Mouse (Mus musculus): ENCODE measurements around the gene Il12b. TPM values are rescaled to one million over a fixed set of nuclear protein-coding genes. Genes with fewer than 3 reads are reported as not detected.

The Il12b gene
- polyA plus RNA-seq, 1 experiment from 2014 or later, result not detected

DNA sequence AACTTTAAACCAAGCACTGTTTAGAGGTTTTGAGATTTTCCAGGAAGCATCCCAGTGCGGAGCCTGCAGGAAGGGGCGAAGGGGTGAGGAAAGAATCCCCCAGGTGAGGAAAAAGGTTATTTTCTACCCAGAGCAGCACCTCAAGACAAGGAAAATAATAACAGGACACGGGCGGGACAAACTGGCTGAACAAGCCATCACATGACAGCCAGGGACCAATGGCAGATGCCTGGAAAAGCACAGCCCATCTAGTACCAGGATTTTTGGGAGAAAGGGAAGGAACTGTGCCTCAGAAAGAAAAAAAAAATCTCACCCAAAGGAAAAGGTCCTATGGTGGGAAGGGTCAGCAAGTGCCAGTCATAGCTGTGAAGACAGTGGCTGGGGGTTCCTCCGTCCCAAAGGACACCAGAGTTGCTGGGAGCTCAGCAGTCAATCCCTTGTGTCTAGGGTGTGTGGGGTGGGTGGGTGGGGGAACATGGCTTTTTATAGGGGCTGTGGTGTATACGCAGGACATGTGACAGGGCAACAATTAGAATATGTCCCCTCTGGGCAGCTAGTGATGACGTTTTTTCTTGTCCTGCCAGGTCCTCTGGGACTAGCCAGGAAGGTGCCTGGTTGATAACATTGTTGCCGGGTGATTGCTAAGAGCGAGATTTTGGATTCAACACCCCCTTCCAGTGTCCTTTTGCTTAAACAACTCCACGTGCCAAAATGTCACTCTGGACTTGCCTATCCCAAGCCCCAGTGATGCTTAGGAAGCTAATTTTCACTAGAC is 22.7 kb downstream of the Il12b start:
- H3K36me3 ChIP-seq (ENCODE audit: control insufficient read depth, insufficient read depth, low read length), result no peaks in the 10 kb centered on the region
- H3K9me3 ChIP-seq (replicated peaks; ENCODE audit: control insufficient read depth, low read length), result no peaks in the 10 kb centered on the region
- H3K9ac ChIP-seq (ENCODE audit: low read depth, low read length), result no peak overlapping the region
- H3K4me2 ChIP-seq, result no peak overlapping the region
- no peak for ATAC-seq (replicated peaks; ENCODE audit: insufficient number of reproducible peaks, low FRiP score, low TSS enrichment)
- H3K27ac ChIP-seq (ENCODE audit: low read depth, low read length), result no peak overlapping the region
- H3K4me1 ChIP-seq (ENCODE audit: control insufficient read depth, insufficient read depth, low read length), result no peaks in the 10 kb centered on the region
- no peaks in the 10 kb centered on the region for H3K27me3 ChIP-seq (ENCODE audit: control insufficient read depth, insufficient read depth, low read length)
- H3K4me3 ChIP-seq (ENCODE audit: low read depth, low read length), result no peak overlapping the region
- 49% methylated on average over 10 of the region's 10 CpGs for WGBS (ENCODE audit: insufficient replicate concordance)

DNA sequence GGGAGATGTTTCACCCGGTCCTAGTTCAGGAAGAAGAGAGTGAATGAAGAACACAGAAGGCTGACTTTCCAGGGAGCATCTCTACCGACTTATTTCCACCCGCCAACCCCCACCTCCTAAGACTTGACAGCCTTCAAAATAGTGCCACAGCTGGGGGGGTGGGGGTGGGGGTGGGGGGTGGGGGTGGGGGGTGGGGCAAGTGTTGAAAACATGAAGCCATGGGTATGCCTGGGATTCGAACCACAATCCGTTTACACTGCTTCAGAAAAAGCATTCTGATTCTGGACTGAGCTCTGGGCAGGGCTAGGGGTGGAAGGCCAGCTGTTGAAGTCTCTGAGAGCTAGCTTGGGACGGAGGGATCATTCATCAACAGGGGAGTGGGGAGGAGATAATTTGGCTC is 23.4 kb downstream of the Il12b start:
- Histone ChIP-seq H3K27ac (ENCODE audit: low read depth, low read length) (no peak overlapping the region), H3K36me3 (ENCODE audit: control insufficient read depth, insufficient read depth, low read length) (no peaks in the 10 kb centered on the region), H3K9me3 (replicated peaks; ENCODE audit: control insufficient read depth, low read length) (no peaks in the 10 kb centered on the region), H3K4me2 (no peak overlapping the region), H3K9ac (ENCODE audit: low read depth, low read length) (no peak overlapping the region), H3K4me3 (ENCODE audit: low read depth, low read length) (no peak overlapping the region), H3K4me1 (ENCODE audit: control insufficient read depth, insufficient read depth, low read length) (no peaks in the 10 kb centered on the region), H3K27me3 (ENCODE audit: control insufficient read depth, insufficient read depth, low read length) (no peaks in the 10 kb centered on the region)
- 31% methylated on average over 6 of the region's 6 CpGs for WGBS (ENCODE audit: insufficient replicate concordance)
- ATAC-seq (replicated peaks; ENCODE audit: insufficient number of reproducible peaks, low FRiP score, low TSS enrichment), result no peak

DNA sequence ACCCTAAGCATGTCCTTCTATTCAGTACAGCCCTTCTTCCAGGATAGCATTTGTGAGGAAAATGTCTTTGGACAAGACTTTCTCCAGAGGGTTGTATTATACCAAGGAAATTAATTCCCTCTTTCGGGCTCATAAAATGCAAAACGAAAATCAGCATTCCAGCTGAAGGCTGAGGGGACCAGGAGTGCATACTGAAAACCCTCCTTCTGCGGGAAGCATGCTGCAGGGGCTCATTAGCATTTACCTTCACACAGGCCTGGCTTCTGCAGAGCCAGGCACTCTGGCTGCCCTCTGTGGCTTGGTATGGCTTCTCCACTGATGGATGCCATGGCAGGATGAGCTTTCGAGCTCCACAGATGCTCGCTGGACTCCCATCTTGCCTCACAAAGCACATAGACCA is 24.1 kb downstream of the Il12b start:
- H3K27ac ChIP-seq (ENCODE audit: low read depth, low read length), result no peak overlapping the region
- ATAC-seq (replicated peaks; ENCODE audit: insufficient number of reproducible peaks, low FRiP score, low TSS enrichment), result no peak
- H3K4me1 ChIP-seq (ENCODE audit: control insufficient read depth, insufficient read depth, low read length), result no peaks in the 10 kb centered on the region
- H3K9me3 ChIP-seq (replicated peaks; ENCODE audit: control insufficient read depth, low read length), result no peaks in the 10 kb centered on the region
- H3K4me3 ChIP-seq (ENCODE audit: low read depth, low read length), result no peak overlapping the region
- no peak overlapping the region for H3K4me2 ChIP-seq
- no peaks in the 10 kb centered on the region for H3K27me3 ChIP-seq (ENCODE audit: control insufficient read depth, insufficient read depth, low read length)
- H3K9ac ChIP-seq (ENCODE audit: low read depth, low read length), result no peak overlapping the region
- WGBS (ENCODE audit: insufficient replicate concordance), result 74% methylated on average over 5 of the region's 5 CpGs
- no peaks in the 10 kb centered on the region for H3K36me3 ChIP-seq (ENCODE audit: control insufficient read depth, insufficient read depth, low read length)

DNA sequence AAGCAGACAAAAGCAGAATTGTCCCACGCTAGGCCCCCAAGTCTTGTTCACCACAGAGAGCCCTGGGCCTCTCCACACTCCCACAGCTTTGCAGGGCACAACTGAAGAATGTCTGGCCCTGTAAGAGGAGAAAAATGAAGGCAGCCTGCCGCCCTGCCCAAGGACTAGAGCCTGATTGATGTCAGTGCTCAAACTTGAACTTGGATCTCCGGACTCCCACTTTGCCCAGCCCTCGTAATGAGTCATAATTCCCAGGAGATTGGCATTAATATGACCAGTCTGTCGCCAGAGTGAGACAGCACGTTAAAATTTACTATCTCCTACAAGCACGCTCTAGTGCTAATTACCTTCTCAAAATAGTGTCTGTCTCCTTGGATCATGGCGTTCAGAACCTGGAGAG is 25.1 kb downstream of the Il12b start:
- Histone ChIP-seq H3K4me3 (ENCODE audit: low read depth, low read length) (no peak overlapping the region), H3K4me1 (ENCODE audit: control insufficient read depth, insufficient read depth, low read length) (no peaks in the 10 kb centered on the region), H3K9me3 (replicated peaks; ENCODE audit: control insufficient read depth, low read length) (no peaks in the 10 kb centered on the region), H3K4me2 (no peak overlapping the region), H3K27me3 (ENCODE audit: control insufficient read depth, insufficient read depth, low read length) (no peaks in the 10 kb centered on the region), H3K9ac (ENCODE audit: low read depth, low read length) (no peak overlapping the region), H3K27ac (ENCODE audit: low read depth, low read length) (no peak overlapping the region), H3K36me3 (ENCODE audit: control insufficient read depth, insufficient read depth, low read length) (no peaks in the 10 kb centered on the region)
- ATAC-seq (replicated peaks; ENCODE audit: insufficient number of reproducible peaks, low FRiP score, low TSS enrichment), result no peak
- 79% methylated on average over 8 of the region's 8 CpGs for WGBS (ENCODE audit: insufficient replicate concordance)

DNA sequence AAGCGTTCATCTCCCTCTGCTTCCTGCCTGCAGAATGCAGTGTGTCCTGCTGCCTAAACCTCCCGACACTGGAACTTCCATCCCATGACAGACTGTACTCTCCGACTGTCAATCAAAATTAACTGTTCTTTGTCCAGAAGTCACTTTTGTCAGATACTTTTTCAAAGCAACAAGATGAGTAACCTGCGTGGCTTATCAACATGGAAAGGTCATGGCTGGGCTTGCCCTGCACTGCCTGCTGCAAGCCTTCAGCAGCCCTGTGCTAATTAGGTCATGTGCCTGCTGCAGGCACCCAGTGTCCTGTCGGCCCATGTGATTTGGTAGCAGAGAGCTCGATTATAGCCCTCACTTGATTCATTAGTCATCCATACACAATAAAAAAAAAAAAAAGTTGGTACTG is 25.8 kb downstream of the Il12b start:
- no peaks in the 10 kb centered on the region for H3K36me3 ChIP-seq (ENCODE audit: control insufficient read depth, insufficient read depth, low read length)
- no peaks in the 10 kb centered on the region for H3K9me3 ChIP-seq (replicated peaks; ENCODE audit: control insufficient read depth, low read length)
- WGBS (ENCODE audit: insufficient replicate concordance), result 61% methylated on average over 6 of the region's 6 CpGs
- no peak overlapping the region for H3K27ac ChIP-seq (ENCODE audit: low read depth, low read length)
- no peak overlapping the region for H3K9ac ChIP-seq (ENCODE audit: low read depth, low read length)
- H3K27me3 ChIP-seq (ENCODE audit: control insufficient read depth, insufficient read depth, low read length), result no peaks in the 10 kb centered on the region
- no peak for ATAC-seq (replicated peaks; ENCODE audit: insufficient number of reproducible peaks, low FRiP score, low TSS enrichment)
- H3K4me1 ChIP-seq (ENCODE audit: control insufficient read depth, insufficient read depth, low read length), result no peaks in the 10 kb centered on the region
- no peak overlapping the region for H3K4me2 ChIP-seq
- no peak overlapping the region for H3K4me3 ChIP-seq (ENCODE audit: low read depth, low read length)

DNA sequence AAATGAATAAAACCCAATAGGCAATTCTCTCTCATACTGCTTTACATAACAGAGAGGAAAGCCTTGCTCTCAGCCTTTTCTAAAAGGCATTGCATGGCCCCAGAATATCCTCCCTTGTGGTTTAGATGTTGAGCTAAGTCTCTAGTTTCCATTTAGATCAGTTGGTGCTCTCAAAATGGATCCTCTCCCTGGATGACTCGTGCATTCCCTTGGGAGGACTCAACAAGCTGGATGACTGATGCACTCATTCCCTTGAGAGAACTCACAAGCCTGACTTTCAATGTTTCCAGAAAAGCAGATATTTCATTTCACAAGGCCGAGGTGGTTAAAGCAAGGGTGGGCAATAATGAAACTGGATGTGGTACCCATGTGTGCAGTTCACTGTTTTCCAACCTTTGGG is 28.1 kb downstream of the Il12b start:
- H3K4me3 ChIP-seq (ENCODE audit: low read depth, low read length), result no peak overlapping the region
- H3K4me1 ChIP-seq (ENCODE audit: control insufficient read depth, insufficient read depth, low read length), result no peaks in the 10 kb centered on the region
- no peaks in the 10 kb centered on the region for H3K27me3 ChIP-seq (ENCODE audit: control insufficient read depth, insufficient read depth, low read length)
- no peaks in the 10 kb centered on the region for H3K36me3 ChIP-seq (ENCODE audit: control insufficient read depth, insufficient read depth, low read length)
- H3K9ac ChIP-seq (ENCODE audit: low read depth, low read length), result no peak overlapping the region
- H3K27ac ChIP-seq (ENCODE audit: low read depth, low read length), result no peak overlapping the region
- H3K4me2 ChIP-seq, result no peak overlapping the region
- 73% methylated on average over 2 of the region's 2 CpGs for WGBS (ENCODE audit: insufficient replicate concordance)
- H3K9me3 ChIP-seq (replicated peaks; ENCODE audit: control insufficient read depth, low read length), result no peaks in the 10 kb centered on the region
- ATAC-seq (replicated peaks; ENCODE audit: insufficient number of reproducible peaks, low FRiP score, low TSS enrichment), result no peak

DNA sequence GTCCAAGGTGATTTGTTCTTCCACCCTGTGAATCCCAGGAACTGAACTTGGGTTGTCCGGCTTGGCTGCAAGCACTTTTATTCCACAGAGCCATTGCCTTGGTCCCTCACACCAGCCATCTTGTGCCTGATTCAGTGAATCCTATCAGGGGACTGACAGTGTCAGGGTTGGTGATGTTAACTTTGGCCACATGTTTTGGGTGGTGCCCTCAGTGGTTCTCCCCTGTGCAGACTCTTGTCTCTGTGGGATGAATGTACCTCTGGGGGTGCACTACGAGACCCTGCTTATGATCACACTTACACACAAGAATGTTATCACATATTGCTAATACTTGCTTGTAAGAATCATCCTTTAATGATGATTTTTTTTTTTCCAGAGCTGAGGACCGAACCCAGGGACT is 30.2 kb downstream of the Il12b start:
- Histone ChIP-seq H3K27me3 (ENCODE audit: control insufficient read depth, insufficient read depth, low read length) (no peaks in the 10 kb centered on the region), H3K36me3 (ENCODE audit: control insufficient read depth, insufficient read depth, low read length) (no peaks in the 10 kb centered on the region), H3K4me1 (ENCODE audit: control insufficient read depth, insufficient read depth, low read length) (no peaks in the 10 kb centered on the region), H3K9ac (ENCODE audit: low read depth, low read length) (no peak overlapping the region), H3K4me2 (no peak overlapping the region), H3K9me3 (replicated peaks; ENCODE audit: control insufficient read depth, low read length) (no peaks in the 10 kb centered on the region), H3K27ac (ENCODE audit: low read depth, low read length) (no peak overlapping the region), H3K4me3 (ENCODE audit: low read depth, low read length) (no peak overlapping the region)
- ATAC-seq (replicated peaks; ENCODE audit: insufficient number of reproducible peaks, low FRiP score, low TSS enrichment), result no peak
- WGBS (ENCODE audit: insufficient replicate concordance), result 80% methylated on average over 3 of the region's 3 CpGs

DNA sequence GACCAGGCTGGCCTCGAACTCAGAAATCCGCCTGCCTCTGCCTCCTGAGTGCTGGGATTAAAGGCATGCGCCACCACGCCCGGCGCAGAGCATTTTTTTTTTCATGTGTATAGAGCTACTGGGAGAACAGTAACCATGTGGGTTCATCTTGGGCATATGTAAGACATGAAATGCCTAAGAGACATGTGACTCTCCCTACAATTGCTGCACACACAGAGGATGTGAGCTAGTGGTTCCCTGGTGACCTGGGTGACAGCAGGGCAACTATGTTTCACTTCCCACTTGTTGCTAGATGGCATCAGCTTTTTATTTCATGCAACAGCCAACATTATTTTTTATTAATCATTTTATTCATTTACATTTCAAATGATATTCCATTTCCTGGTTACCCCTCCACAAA is 37.9 kb downstream of the Il12b start:
- no peak overlapping the region for H3K4me3 ChIP-seq (ENCODE audit: low read depth, low read length)
- WGBS (ENCODE audit: insufficient replicate concordance), result 90% methylated on average over 6 of the region's 6 CpGs
- ATAC-seq (replicated peaks; ENCODE audit: insufficient number of reproducible peaks, low FRiP score, low TSS enrichment), result no peak
- no peak overlapping the region for H3K27ac ChIP-seq (ENCODE audit: low read depth, low read length)
- no peaks in the 10 kb centered on the region for H3K4me1 ChIP-seq (ENCODE audit: control insufficient read depth, insufficient read depth, low read length)
- H3K9me3 ChIP-seq (replicated peaks; ENCODE audit: control insufficient read depth, low read length), result no peaks in the 10 kb centered on the region
- H3K9ac ChIP-seq (ENCODE audit: low read depth, low read length), result no peak overlapping the region
- no peaks in the 10 kb centered on the region for H3K27me3 ChIP-seq (ENCODE audit: control insufficient read depth, insufficient read depth, low read length)
- no peaks in the 10 kb centered on the region for H3K36me3 ChIP-seq (ENCODE audit: control insufficient read depth, insufficient read depth, low read length)
- H3K4me2 ChIP-seq, result no peak overlapping the region

DNA sequence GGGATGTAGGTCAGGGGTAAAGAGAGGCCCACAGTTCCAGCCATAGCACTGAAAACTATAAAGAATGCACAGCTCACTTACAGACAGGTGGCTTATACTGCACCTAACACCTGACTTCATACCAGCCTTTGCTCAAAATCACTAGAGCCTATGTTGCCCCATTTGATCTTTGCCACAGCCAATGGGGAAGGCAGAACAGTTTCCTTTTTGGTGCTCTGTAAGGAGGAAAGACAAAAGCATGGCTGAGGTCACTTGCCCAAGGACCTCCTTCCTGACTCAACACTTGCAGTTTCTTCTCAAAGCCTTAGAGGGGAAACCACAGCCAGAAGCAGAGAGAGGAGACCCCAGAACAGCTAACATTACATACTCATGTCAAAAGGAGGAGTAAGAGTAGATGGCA is 51.2 kb downstream of the Il12b start:
- Histone ChIP-seq H3K36me3 (ENCODE audit: control insufficient read depth, insufficient read depth, low read length) (no peaks in the 10 kb centered on the region), H3K27ac (ENCODE audit: low read depth, low read length) (no peak overlapping the region), H3K4me1 (ENCODE audit: control insufficient read depth, insufficient read depth, low read length) (no peaks in the 10 kb centered on the region), H3K4me2 (no peak overlapping the region), H3K27me3 (ENCODE audit: control insufficient read depth, insufficient read depth, low read length) (no peaks in the 10 kb centered on the region), H3K9me3 (replicated peaks; ENCODE audit: control insufficient read depth, low read length) (no peaks in the 10 kb centered on the region), H3K4me3 (ENCODE audit: low read depth, low read length) (no peak overlapping the region), H3K9ac (ENCODE audit: low read depth, low read length) (no peak overlapping the region)
- no peak for ATAC-seq (replicated peaks; ENCODE audit: insufficient number of reproducible peaks, low FRiP score, low TSS enrichment)

Measured in heart, embryonic 11.5 days (tissue).